Mouse (Mus musculus) mature B cell (primary cell): ENCODE measurements around the gene Gys1.
"Not testable (repeated sequence)": the region's sequence is repeated elsewhere in the genome, so short reads cannot be mapped to it uniquely, and the experiment has no call there.

Experiments
- in situ Hi-C: fragments of 300-500 bp; cut with MboI; formaldehyde crosslinking; loops from 2 replicates; pipeline ENCODE4 v1.14.3; 2019

The Gys1 gene

DNA sequence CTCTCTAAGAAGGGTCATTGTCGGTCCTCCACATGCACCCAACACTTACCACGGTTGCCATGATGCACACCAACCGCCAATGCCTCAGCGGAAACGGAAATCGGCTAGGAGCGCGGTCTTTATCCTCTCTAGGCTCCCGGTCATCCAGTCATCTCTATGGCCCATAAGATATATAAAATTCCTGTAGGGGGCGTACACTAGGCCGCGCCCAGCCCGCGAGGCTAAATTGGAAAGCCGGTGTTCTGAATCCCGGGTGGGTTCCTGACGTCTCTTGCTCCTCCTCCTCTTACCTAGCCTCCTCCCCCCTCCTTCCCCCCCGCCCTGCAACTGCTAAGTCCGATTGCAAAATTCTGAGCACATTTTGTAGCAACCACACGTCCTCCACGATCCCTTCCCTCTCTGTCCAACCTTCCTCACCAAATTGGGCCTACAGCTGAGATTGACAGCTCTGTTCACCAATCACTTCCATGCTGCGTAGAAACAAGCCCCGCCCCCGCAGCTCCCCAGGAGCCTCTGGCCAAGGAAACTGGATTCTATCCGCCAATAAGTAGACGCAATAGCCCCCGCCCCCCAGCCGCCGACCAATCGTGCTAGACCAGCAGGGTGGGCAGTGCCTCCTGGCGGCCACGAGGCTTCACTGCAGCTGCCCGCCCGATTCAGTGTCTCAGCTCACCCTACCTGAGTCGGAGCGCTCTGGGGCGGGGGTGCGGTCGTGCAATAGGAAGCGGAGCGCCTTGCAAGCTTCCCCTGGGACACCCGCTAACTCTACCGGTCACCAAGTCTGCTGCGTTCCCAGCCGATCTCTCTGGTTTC, at the start of gene Gys1:
Gys1 (plus strand) TSS at position 642 of the 813 bp plus-strand sequence.
- in situ Hi-C loops, result no loop called here

DNA sequence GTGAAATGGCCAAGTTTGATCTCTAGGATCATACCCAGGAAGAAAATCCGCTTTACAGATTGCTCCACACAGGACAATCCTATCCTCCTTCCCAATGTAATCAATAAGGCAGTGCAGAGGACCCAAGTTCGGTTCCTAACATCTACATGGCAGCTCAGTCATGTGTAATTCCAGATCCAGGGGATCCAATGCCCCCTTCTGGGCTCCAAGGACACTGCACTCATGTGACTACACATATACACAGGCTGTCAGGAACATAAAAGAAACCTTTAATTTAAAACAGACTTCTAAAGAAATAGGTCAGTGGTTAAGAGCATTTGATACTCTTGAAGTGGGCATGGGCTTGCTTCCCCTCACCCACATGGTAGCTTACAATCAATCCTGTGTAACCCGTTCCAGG, 48.6 kb upstream of the Gys1 start:
- in situ Hi-C loops, result no loop called here

DNA sequence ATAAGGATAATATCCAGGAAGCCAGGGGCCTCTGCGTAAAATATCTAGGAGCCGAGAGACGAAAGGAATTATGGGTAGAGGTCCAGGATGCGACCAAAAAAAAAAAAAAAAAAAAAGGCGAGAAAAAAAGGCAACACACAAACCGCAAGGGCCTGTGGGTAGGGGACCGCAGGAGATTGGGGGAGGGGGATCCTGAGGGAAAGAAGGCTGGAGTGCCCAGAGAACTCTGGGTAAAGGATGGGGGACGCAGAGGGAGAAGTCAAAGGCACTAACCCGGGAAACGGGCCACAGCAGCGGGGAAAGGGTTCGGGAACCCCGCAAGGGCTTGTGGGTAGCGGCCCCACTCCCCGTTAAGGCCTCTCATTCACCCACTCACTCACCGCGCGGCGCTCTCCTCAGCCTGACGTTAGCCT, 39.5 kb upstream of the Gys1 start:
- in situ Hi-C loops, result no loop called here

DNA sequence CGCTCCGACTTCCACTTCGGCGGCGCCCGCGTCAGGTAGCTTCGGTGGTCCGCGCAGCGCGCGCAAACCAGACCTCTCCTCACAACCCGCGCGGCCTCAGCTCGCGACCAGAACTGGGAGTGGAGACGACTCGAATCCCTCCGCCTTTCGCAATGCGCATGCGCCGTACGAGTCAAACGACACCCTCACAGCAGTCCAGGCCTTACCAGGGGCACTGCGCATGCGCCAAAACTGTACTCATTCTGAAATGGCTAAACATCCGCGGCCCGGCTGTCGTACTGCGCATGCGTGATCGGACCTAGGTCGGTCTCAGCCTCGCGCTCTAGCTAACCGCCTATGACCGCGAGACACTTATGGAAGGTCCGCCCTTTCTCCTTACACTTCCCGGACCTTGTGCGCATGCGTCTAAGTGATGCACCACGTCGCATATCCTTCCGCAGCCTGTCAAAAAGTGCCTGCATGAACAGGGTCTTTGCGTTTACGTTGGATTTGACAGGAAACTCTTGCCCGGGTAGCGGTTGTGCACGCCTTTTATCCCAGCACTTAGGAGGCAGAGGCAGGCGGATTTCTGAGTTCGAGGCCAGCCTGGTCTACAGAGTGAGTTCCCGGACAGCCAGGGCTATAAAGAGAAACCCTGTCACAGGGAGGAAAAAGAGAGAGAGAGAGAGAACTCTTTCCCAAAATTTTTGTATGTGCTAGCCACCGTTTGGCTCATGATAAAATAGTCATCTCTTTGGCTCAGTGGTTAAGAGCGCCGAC, 38.9 kb upstream of the Gys1 start, which contains the start of gene Snrnp70:
Snrnp70 (minus strand) TSS at position 165 of the 759 bp plus-strand sequence.
- in situ Hi-C loops, result no loop called here

DNA sequence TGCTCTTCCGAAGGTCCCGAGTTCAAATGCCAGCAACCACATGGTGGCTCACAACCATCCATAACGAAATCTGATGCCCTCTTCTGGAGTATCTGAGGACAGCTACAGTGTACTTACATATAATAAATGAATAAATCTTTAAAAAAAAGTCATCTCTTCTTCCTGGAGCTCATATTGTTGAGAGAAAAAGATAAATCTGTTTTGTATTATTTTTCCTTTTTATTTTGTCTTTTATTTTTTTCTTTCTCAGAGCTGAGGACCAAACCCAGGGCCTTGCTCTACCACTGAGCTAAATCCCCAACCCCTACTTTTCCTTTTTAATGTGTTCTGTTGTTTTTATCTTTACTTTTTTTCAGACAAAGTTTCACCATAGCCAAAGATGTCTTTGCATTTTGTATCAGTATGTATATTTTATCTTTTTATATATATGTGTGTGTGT, 38.3 kb upstream of the Gys1 start:
- in situ Hi-C loops, result not testable (repeated sequence)

DNA sequence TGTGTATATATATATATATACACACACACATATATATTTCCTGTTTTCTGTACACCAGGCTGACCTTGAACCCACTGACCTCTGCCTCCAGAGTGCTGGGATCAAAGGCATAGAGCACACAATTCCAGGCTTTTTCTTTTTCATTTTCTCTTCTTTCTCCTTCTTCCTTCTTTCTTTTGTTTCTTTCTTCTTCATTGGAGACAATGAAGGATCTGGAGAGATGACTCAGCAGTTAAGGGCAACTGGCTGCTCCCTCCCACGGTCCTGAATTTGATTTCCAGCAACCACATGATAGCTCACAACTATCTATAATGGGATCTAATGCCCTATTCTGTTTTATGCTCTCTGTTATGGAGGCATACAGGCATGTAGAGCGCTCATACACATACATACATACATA, 37.9 kb upstream of the Gys1 start:
- in situ Hi-C loops, result no loop called here

DNA sequence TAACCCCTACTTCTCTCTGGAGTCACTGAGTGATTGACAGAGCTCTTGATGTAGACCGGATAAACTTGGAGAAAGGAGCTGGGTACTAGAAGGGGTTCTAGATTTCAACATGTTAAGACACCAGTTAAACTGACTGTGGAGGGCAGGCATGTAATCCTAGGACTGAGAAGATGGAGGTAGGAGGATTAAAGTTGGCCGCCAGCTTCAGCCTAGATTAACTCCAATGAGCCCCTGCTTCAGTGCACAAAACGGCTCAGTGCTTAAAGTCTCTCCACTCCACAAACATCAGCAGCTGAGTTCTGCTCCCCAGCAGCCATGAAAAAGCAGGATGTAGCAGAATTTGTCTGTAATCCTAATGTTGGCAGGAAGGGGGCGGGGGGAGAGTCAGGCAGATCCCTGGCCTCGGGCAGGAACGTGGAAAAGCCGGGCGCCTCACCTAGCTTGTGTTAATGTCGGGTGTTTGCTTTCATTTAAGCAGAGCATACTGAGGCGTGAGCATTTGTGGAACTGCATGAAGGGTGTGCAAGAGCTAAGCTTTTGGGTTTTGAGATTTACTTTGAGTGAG, 33.0 kb upstream of the Gys1 start:
- in situ Hi-C loops, result no loop called here

DNA sequence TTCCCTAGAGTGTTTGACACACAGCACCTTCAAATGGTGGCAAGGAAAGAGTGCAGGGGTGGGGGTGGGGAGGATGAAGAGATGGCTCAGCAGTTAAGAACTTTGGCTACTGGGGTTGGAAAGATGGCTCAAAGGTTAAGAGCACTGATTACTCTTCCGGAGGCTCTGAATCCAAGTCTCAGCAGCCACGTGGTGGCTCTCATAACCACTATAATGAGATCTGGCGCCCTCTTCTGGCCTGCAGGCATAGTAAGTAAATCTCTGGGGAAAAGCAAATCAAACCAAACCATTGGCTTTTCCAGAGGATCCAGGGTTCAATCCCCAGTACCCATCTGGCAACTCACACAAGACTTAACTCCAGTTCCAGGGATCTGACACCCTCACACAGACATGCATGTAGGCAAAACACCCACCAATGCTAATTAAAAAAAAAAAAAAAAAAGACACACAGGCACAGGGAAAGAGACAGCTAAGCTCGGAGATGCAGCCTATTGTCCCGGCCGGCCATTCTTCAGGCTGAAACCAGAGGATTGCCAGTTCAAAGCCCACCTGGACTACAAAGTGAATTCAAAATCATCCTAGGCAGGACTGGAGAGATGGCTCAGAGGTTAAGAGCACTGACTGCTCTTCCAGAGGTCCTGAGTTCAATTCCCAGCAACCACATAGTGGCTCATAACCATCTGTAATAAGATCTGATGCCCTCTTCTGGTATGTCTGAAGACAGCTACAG, 30.9 kb upstream of the Gys1 start:
- in situ Hi-C loops, result no loop called here

DNA sequence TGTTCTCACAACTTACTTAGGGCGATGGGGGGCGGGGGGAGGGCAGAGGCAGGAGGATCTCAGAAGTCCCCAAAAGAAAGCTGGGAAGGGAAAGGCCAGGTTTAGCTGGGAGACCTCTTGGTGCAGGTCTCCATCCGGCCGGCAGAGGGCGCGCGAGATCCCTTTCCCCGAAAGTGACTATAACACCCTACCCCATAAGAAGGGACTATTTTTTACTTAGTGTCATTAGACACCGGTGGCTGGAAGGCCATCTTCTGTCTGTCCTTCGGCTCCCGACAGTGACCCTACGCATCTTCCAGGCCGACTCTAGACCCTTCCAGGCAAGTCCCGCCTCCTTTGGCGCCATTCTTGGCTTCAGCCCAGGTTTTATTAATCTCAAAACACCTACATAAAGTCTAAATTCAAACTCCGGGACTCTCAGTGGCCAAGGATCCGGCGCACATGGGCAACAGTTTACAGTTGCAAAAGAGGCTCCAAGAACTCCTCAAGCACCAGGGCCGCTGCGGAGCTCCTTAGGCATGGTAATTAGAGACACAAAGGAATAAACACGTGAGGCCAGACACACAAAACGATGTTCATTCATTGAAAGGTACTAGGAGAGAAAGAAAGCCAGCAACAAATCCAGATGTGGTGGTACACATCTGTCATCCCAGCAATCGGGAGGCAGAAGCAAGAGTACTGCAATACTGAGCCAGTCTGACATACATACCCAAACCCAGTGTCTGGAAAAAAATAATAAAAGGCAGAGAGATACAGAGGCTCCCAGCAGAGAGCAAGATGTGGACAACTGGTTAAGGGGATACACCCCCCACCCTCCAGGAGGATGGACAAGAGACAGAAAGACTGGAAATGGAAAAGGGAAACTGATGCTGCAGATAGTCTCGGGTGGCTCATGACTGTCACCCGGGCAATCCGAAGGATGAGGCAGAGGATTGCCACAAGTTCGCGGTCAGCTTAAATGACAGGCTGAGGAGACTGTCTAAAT, 29.3 kb upstream of the Gys1 start, which contains the start of gene Kcna7:
Kcna7 (plus strand) TSS at position 563 of the 985 bp plus-strand sequence.
- in situ Hi-C loops, result no loop called here

DNA sequence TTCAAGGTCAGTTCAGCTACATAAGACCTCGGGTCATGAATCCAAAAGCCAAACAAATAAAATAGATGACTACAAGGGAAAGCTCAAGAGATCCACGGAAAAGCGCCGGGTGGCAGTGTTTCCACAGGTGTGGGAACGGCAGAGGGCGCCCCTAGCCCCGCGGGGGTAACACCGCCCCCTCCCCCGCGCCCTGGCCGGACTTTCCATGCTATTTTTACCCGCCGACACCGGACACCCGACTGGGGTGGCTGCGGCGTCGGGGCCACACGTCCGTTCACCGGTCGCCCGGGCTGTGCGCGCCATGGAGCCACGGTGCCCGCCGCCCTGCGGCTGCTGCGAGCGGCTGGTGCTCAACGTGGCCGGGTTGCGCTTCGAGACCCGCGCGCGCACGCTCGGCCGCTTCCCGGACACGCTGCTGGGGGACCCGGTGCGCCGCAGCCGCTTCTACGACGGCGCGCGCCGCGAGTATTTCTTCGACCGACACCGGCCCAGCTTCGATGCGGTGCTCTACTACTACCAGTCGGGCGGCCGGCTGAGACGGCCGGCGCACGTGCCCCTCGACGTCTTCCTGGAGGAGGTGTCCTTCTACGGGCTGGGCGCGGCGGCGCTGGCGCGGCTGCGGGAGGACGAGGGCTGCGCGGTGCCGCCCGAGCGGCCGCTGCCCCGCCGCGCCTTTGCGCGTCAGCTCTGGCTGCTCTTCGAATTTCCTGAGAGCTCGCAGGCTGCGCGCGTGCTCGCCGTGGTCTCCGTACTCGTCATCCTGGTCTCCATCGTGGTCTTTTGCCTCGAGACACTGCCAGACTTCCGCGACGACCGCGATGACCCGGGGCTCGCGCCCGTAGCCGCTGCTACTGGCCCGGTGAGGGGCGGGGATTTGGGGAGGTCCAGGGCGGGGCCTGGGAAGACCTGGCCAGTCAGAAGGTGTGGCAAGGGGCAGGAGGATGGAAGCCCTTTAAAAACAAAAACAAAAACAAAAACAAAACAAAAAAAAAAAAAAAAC, 28.2 kb upstream of the Gys1 start:
- in situ Hi-C loops, result no loop called here

DNA sequence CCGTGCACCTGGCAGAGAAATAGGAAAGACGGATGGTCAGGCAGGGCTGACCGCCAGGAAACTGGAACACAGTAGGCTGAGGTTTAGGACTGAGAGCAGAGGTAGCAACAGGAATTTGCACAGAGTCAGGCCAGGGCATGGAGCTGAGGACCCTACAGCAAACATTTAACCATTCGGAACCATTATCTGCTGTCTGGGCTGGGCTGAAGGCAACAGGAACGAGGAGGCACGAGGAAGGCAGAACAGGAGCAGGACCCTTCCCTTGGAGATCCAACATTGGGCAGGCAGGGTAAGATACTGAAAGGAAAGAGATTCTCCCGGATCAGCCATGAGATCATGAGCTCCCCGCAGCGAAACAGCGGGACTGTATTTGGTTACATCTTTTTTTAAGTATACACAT, 26.8 kb upstream of the Gys1 start:
- in situ Hi-C loops, result no loop called here

DNA sequence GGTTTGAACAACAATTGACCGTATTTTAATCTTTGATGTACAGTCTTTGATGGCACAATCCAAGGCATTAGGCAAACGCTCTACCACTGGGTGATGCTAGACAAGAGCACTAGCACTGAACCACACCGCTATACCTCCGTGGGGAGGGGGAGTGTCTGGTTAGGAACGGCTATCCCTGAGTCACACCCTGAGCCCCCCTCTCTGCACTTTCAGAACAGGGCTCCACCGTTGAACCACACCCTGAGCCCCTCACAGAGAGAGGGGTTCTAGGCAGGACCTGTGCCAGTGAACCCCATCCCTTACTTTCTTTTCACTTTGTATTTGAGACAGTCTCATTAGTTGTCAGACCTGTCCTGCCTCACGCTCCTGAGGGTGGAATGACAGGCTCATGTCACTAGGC, 26.3 kb upstream of the Gys1 start:
- in situ Hi-C loops, result no loop called here

DNA sequence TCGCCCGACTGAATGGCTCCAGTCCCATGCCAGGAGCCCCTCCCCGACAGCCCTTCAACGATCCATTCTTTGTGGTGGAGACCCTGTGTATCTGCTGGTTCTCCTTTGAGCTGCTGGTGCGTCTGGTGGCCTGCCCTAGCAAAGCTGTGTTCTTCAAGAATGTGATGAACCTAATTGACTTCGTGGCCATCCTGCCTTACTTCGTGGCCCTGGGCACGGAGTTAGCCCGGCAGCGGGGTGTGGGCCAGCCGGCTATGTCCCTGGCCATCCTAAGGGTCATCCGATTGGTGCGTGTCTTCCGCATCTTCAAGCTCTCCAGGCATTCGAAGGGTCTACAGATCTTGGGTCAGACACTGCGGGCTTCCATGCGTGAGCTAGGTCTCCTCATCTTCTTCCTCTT, 25.7 kb upstream of the Gys1 start:
- in situ Hi-C loops, result no loop called here

DNA sequence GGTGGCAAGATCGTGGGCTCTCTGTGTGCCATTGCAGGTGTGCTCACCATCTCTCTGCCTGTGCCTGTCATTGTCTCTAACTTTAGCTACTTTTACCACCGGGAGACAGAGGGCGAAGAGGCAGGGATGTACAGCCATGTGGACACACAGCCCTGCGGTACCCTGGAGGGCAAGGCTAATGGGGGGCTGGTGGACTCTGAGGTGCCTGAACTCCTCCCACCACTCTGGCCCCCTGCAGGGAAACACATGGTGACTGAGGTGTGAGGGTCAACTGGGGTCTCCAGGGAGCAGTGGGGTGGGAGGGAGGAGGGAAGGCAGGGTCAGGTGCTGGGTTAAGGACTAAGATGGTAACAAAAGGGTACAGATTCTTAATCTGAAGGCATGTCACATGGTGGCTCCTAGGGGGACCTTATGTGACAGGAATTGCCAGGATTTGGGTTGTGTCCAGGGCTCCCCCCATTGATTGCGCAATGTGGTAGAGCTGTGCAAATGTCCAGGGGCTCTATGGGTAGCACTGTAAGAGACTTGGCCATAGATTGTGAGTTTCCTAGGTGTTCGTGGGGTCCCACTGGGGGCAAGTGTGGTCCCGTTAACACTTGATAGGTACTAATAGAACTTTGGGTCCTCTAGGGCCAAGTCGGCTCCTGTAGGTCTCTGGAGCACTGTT, 25.0 kb upstream of the Gys1 start:
- in situ Hi-C loops, result no loop called here

DNA sequence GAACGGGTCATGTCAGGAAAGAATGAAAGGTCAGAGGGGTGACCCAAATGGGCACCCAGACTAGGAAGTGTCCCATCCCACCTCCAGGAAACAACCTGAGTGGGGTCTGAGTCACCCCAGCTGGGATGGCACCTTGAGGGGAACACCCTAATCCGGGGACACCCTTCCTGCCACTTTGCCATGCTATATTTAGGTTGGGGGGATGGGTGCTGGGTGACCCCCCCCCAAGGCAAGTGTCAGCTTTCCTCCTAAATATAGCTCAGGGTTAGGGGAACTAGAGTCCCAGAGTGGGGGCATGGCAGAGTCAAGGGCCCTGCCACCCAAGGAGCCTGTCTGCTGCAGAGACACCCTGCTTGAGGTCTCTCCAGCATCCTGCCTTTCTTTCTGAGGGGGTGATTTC, 22.2 kb upstream of the Gys1 start:
- in situ Hi-C loops, result no loop called here

DNA sequence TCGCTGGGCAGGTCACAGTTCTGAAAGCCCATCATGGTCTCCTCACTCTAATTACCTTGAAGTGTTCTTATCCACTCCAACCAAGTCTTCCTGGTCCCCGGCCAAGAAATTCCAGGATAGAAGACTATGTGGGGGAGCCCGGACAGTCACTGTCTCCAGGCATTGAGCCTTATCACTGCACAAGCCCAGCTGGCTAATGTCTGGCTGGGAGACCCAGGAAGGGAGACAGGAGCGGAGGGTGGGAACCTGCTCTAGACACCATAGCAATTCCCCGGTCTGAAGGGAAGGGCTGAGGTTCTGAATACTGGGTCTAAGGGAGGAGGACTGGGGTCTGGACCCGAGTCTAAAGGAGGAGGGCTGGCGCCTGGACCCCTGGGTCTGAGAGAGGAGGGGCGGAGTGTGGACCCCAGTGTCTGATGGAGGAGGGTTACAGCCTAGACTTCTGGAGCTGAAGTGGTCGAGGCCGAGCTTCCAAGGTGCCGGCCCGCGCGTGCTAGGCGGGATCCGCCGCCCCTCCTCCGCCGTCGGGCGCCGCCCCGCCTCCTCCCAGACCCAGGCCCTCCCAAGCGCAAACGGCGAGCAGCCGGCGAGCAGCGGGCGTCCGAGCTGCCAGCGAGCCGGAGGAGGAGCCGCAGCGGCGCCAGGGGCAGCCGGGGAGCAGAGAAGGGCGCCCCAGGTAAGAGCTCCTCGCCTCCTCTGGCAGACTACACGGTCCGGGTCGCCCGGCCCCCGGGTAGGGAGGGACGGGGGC, 21.4 kb upstream of the Gys1 start, which contains the start of gene Ntf5:
Ntf5 (plus strand) TSS at position 583 of the 751 bp plus-strand sequence.
- in situ Hi-C loops, result no loop called here

DNA sequence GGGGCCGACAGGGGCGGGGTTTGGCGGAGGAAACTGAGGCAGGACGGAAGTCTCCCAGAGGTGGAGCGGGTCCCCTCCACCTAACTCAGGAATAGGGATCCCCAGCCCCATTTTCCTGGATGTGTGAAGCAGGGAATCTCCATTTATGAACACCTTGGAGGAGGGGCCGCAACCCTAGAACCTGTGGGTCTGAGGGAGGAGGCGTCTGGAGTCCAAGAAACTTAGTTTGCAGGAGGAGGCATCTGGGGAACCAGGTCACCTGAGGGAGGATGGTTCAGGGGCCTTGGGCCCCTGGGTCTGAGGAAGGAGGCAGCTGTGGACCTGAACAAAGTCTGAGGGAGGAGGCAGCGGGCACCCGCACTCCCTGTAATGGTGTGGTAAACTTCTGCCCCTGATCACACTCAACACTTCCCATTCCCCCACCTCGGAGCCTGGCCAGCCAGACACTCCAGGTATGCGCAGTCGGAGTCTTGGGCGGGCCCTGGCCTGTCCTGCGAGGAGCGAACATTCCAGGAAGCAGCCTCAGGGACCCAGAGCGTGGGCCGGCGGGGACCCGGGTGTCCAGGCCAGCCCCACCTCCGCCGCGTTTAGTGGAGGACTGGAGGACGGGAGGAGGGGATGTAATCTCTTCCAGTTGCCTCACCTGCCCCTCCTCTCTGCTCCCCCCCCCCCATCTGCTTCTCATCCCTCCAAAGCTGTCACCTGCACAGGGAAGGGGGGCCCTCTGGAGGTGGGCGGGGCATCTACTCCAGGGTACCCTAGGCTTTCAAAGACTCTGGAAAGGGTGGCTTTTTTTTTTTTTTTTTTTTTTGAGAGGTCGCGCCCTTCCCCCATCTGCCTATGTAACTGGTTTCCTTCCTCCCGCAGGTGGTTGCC, 20.5 kb upstream of the Gys1 start:
- in situ Hi-C loops, result no loop called here
